Mouse (Mus musculus): ENCODE measurements around the gene 9230112D13Rik. TPM values are rescaled to one million over a fixed set of nuclear protein-coding genes. Genes with fewer than 3 reads are reported as not detected.
A peak's percentile ranks its signal among the peaks of the same experiment; 100 is the strongest.

9230112D13Rik gene
- not detected in 2 replicates for polyA plus RNA-seq (2011; ENCODE audit: insufficient read depth, insufficient read length, low read depth, missing spikeins)

DNA sequence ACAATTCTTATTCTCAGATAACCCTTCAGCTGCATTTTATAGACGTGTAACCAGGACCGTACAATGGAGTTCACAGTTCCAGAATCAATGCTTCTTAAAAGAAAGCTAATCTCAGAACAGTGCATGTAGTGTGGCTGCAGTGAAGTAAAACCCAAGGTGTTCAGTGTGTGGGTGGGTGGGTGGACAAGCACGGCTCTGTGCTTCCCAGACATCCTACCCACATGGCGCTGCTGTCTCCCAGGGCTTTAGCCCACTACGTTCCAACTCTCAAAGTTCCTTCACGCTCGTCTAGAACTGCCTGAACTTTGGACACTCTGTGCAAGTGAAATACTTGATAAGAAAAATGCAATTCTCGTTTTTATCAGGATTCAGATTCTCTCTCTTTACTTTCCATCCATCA is at the start of gene 9230112D13Rik:
9230112D13Rik (minus strand) TSS at position 101 of the 400 bp plus-strand sequence.
- Histone ChIP-seq H3K4me3 (ENCODE audit: low read depth, low read length) (no peak within 1 kb of the TSS), H3K9ac (ENCODE audit: low read depth, poor library complexity, severe bottlenecking) (no peak within 1 kb of the TSS), H3K27ac (ENCODE audit: insufficient read depth, low read length) (no peak within 1 kb of the TSS), H3K36me3 (ENCODE audit: control insufficient read depth, insufficient read depth, low read length, poor library complexity, severe bottlenecking) (no peaks in the 10 kb centered on the region), H3K9me3 (replicated peaks; ENCODE audit: control insufficient read depth, insufficient read depth, low read length, poor library complexity, severe bottlenecking) (no peaks in the 10 kb centered on the region), H3K4me1 (ENCODE audit: control insufficient read depth, insufficient read depth, low read length) (no peaks in the 10 kb centered on the region), H3K27me3 (ENCODE audit: control insufficient read depth, insufficient read depth, low read length, poor library complexity, severe bottlenecking) (no peaks in the 10 kb centered on the region)
- TF ChIP-seq POLR2A (IDR thresholded peaks at IDR 0.05; ENCODE audit: insufficient read depth, low read length) (no peak), EP300 (IDR thresholded peaks at IDR 0.05; ENCODE audit: insufficient read depth, low read depth, low read length) (no peak), CTCF (IDR thresholded peaks at IDR 0.05; ENCODE audit: low read depth, low read length) (no peak)

DNA sequence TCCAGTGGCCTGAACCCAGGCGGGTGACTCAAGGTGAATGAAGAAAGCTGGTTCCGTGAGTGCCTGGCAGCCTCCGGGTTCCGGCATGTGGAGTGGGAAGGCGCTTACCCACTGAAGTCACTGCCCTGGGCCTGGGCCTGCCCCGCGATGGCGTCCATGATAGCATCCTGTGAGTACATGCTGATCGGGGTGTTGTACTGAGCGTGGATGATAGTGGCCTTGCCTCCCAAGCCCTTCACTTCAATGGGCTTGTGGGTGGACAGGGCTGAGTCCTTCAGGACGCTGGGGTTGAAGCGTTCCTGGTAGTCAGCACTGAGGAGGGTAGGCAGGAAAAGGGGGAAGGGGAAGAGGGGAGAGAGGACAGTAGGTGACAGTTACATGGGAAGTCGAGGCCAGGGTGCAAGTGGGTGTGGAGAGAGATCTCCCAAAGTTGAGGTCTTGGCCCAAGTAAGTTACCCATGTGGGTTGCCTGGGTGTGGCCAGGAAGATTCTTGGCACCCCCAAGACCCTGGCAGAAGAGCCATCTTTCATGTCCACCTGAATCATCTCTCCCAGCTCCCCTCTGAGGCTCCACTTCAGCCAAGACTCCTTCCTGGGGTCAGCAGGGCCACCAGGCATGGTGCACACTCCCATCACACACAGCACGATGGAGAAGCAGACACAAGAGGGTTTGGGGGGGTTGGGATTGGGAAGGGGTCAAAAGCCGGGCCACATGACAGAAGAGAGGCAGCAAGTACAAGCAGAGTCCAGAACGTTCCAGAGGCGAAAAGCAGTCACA is 49.2 kb upstream of the 9230112D13Rik start:
- Histone ChIP-seq H3K27me3 (ENCODE audit: control insufficient read depth, insufficient read depth, low read length, poor library complexity, severe bottlenecking) (no peaks in the 10 kb centered on the region), H3K36me3 (ENCODE audit: control insufficient read depth, insufficient read depth, low read length, poor library complexity, severe bottlenecking) (no peaks in the 10 kb centered on the region), H3K27ac (ENCODE audit: insufficient read depth, low read length) (no peak overlapping the region), H3K4me3 (ENCODE audit: low read depth, low read length) (no peak overlapping the region), H3K4me1 (ENCODE audit: control insufficient read depth, insufficient read depth, low read length) (no peaks in the 10 kb centered on the region), H3K9me3 (replicated peaks; ENCODE audit: control insufficient read depth, insufficient read depth, low read length, poor library complexity, severe bottlenecking) (no peaks in the 10 kb centered on the region), H3K9ac (ENCODE audit: low read depth, poor library complexity, severe bottlenecking) (no peak overlapping the region)
- TF ChIP-seq EP300 (IDR thresholded peaks at IDR 0.05; ENCODE audit: insufficient read depth, low read depth, low read length): no peak
- no peak for TF ChIP-seq CTCF (IDR thresholded peaks at IDR 0.05; ENCODE audit: low read depth, low read length)
- no peak for TF ChIP-seq POLR2A (IDR thresholded peaks at IDR 0.05; ENCODE audit: insufficient read depth, low read length)

DNA sequence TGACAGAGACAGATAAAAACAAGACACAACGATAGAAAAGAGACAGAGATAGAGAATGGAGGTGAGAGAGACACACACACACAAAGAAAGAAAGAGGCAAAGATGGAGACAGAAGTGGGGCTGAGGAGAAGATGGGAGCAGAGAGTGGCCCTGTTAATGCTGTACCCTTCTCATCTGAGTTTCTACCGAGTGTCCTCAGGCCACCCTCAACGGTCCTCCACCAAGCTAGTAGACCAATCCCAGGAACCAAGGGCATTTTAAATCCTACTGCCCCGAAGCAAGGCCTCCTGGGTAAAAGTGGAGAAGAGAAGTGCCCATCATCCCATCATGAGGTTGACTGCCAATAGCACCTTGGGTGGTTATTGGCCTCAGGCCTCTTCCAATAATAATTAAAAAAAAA is 48.3 kb upstream of the 9230112D13Rik start:
- H3K9me3 ChIP-seq (replicated peaks; ENCODE audit: control insufficient read depth, insufficient read depth, low read length, poor library complexity, severe bottlenecking): no peaks in the 10 kb centered on the region
- no peak overlapping the region for H3K27ac ChIP-seq (ENCODE audit: insufficient read depth, low read length)
- H3K27me3 ChIP-seq (ENCODE audit: control insufficient read depth, insufficient read depth, low read length, poor library complexity, severe bottlenecking): no peaks in the 10 kb centered on the region
- no peak for TF ChIP-seq CTCF (IDR thresholded peaks at IDR 0.05; ENCODE audit: low read depth, low read length)
- TF ChIP-seq EP300 (IDR thresholded peaks at IDR 0.05; ENCODE audit: insufficient read depth, low read depth, low read length): no peak
- TF ChIP-seq POLR2A (IDR thresholded peaks at IDR 0.05; ENCODE audit: insufficient read depth, low read length): no peak
- no peak overlapping the region for H3K4me3 ChIP-seq (ENCODE audit: low read depth, low read length)
- H3K36me3 ChIP-seq (ENCODE audit: control insufficient read depth, insufficient read depth, low read length, poor library complexity, severe bottlenecking): no peaks in the 10 kb centered on the region
- no peak overlapping the region for H3K9ac ChIP-seq (ENCODE audit: low read depth, poor library complexity, severe bottlenecking)
- H3K4me1 ChIP-seq (ENCODE audit: control insufficient read depth, insufficient read depth, low read length): no peaks in the 10 kb centered on the region

DNA sequence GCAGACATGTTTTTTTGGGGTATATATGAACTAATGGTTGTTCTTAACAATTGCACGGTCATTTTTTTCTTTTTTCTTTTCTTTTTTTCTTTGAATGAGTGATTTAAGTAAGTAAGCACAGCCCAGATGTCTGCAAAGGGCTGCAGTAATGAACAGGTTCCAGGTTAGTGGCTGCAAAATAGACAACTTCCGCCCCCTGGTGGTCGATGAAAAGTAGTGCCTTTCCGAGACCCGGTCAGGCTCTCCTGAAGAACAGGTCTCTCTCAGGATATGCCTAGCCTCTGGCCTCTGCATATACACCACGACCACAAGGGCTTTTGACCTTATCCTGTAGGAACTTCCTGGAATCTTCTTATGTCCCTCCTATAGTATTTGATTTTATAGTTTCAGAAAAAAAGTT is 47.7 kb upstream of the 9230112D13Rik start:
- no peak overlapping the region for H3K9ac ChIP-seq (ENCODE audit: low read depth, poor library complexity, severe bottlenecking)
- no peak overlapping the region for H3K27ac ChIP-seq (ENCODE audit: insufficient read depth, low read length)
- no peaks in the 10 kb centered on the region for H3K9me3 ChIP-seq (replicated peaks; ENCODE audit: control insufficient read depth, insufficient read depth, low read length, poor library complexity, severe bottlenecking)
- TF ChIP-seq POLR2A (IDR thresholded peaks at IDR 0.05; ENCODE audit: insufficient read depth, low read length): no peak
- no peak for TF ChIP-seq EP300 (IDR thresholded peaks at IDR 0.05; ENCODE audit: insufficient read depth, low read depth, low read length)
- peak; percentile 77 for TF ChIP-seq CTCF (IDR thresholded peaks at IDR 0.05; ENCODE audit: low read depth, low read length)
- H3K4me1 ChIP-seq (ENCODE audit: control insufficient read depth, insufficient read depth, low read length): no peaks in the 10 kb centered on the region
- no peaks in the 10 kb centered on the region for H3K27me3 ChIP-seq (ENCODE audit: control insufficient read depth, insufficient read depth, low read length, poor library complexity, severe bottlenecking)
- no peaks in the 10 kb centered on the region for H3K36me3 ChIP-seq (ENCODE audit: control insufficient read depth, insufficient read depth, low read length, poor library complexity, severe bottlenecking)
- H3K4me3 ChIP-seq (ENCODE audit: low read depth, low read length): no peak overlapping the region

DNA sequence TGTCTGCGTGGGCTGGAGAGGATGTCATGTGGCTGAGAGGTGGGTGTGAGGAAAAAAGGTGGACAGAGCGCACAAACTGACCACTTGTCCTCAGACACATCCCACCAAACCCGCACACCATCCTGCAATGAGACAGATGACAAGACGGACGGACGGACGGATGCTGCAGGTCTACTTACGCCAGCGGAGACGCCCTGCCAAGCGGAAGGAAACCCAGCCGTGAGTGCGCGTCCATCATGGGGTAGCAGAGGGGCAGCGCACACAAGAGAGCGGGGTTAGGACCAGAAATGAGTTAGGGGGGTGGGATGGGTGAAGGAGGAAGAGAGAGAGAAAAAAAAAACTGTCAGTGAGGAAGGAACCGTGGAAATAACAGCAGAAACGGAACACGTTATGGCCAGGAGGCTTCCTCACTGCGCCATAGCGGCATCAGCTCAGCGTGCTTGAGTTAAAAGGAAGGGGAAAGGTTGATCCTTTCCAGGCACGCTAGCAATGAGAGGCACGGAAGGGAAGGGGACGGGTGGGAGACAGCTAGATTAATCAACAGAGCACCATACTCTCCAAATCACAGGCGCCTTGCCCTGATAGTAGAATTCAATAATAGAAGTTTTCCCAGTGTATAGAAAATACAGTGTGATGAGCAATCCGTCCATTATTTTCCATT is 47.1 kb upstream of the 9230112D13Rik start:
- Histone ChIP-seq H3K4me1 (ENCODE audit: control insufficient read depth, insufficient read depth, low read length) (no peaks in the 10 kb centered on the region), H3K9ac (ENCODE audit: low read depth, poor library complexity, severe bottlenecking) (no peak overlapping the region), H3K27ac (ENCODE audit: insufficient read depth, low read length) (no peak overlapping the region), H3K9me3 (replicated peaks; ENCODE audit: control insufficient read depth, insufficient read depth, low read length, poor library complexity, severe bottlenecking) (no peaks in the 10 kb centered on the region), H3K27me3 (ENCODE audit: control insufficient read depth, insufficient read depth, low read length, poor library complexity, severe bottlenecking) (no peaks in the 10 kb centered on the region), H3K4me3 (ENCODE audit: low read depth, low read length) (peak overlapping the region; percentile 15), H3K36me3 (ENCODE audit: control insufficient read depth, insufficient read depth, low read length, poor library complexity, severe bottlenecking) (no peaks in the 10 kb centered on the region)
- TF ChIP-seq POLR2A (IDR thresholded peaks at IDR 0.05; ENCODE audit: insufficient read depth, low read length) (no peak), EP300 (IDR thresholded peaks at IDR 0.05; ENCODE audit: insufficient read depth, low read depth, low read length) (no peak), CTCF (IDR thresholded peaks at IDR 0.05; ENCODE audit: low read depth, low read length) (no peak)

DNA sequence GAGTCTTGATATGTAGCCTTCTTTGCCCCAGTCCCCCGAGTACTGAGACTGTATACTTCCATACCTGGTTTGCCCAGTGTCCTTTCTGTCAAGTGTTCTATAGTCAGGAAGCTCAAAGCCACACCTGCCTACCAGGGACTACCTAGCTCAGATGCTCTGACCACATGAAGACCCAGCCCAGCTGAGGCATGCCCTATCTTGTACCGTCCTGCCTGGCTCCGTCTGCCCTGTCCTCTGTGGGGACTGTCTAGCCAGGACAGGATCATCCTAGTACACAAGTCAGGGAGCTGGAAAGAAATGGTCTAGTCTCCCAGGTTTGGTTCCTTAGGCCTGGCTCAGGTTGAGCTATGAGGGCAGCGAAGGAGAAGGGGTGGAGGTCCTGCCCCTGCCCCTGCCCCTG is 46.0 kb upstream of the 9230112D13Rik start:
- Histone ChIP-seq H3K27me3 (ENCODE audit: control insufficient read depth, insufficient read depth, low read length, poor library complexity, severe bottlenecking) (no peaks in the 10 kb centered on the region), H3K4me3 (ENCODE audit: low read depth, low read length) (no peak overlapping the region), H3K27ac (ENCODE audit: insufficient read depth, low read length) (no peak overlapping the region), H3K9me3 (replicated peaks; ENCODE audit: control insufficient read depth, insufficient read depth, low read length, poor library complexity, severe bottlenecking) (no peaks in the 10 kb centered on the region), H3K36me3 (ENCODE audit: control insufficient read depth, insufficient read depth, low read length, poor library complexity, severe bottlenecking) (no peaks in the 10 kb centered on the region), H3K9ac (ENCODE audit: low read depth, poor library complexity, severe bottlenecking) (no peak overlapping the region), H3K4me1 (ENCODE audit: control insufficient read depth, insufficient read depth, low read length) (no peaks in the 10 kb centered on the region)
- no peak for TF ChIP-seq EP300 (IDR thresholded peaks at IDR 0.05; ENCODE audit: insufficient read depth, low read depth, low read length)
- no peak for TF ChIP-seq POLR2A (IDR thresholded peaks at IDR 0.05; ENCODE audit: insufficient read depth, low read length)
- no peak for TF ChIP-seq CTCF (IDR thresholded peaks at IDR 0.05; ENCODE audit: low read depth, low read length)

All from ES-Bruce4 (cell line).